Mouse (Mus musculus) myocyte (in vitro differentiated cells): Measurements from ENCODE around the gene Fmnl3.

ENCODE experiments used
- CEBPB ChIP-seq: IDR thresholded peaks from 2 replicates; pipeline ENCODE4 v1.6.1; 2011; ENCODE audit warnings: mild to moderate bottlenecking, moderate library complexity; ENCODE audit not compliant: poor library complexity, insufficient read depth, severe bottlenecking
- E2F4 ChIP-seq: IDR thresholded peaks from one replicate; pipeline ENCODE4 v1.6.1; 2011; ENCODE audit warnings: mild to moderate bottlenecking, control low read depth, moderate library complexity; ENCODE audit not compliant: insufficient read depth
- MYOD1 ChIP-seq, 3 experiments: IDR thresholded peaks; one replicate each; pipeline ENCODE4 v1.6.1; 2011; ENCODE audit warnings: control low read depth in 2 of 3, low read depth in 2 of 3, mild to moderate bottlenecking in 2 of 3, moderate library complexity in 1 of 3; ENCODE audit not compliant: insufficient read length in 2 of 3, control insufficient read depth in 1 of 3
- POLR2A ChIP-seq: IDR thresholded peaks from one replicate; pipeline ENCODE4 v1.6.1; 2011; ENCODE audit warnings: low read depth, mild to moderate bottlenecking, control low read depth, moderate library complexity; ENCODE audit not compliant: insufficient read length
- SRF ChIP-seq: IDR thresholded peaks from one replicate; pipeline ENCODE4 v1.6.1; 2011; ENCODE audit warnings: low read depth; ENCODE audit not compliant: control insufficient read depth, insufficient read length
- TCF12 ChIP-seq: IDR thresholded peaks from one replicate; pipeline ENCODE4 v1.6.1; 2011; ENCODE audit warnings: mild to moderate bottlenecking, control low read depth; ENCODE audit not compliant: poor library complexity, insufficient read depth, severe bottlenecking
- USF1 ChIP-seq: IDR thresholded peaks from one replicate; pipeline ENCODE4 v1.6.1; 2011; ENCODE audit warnings: low read depth, mild to moderate bottlenecking, control low read depth, moderate library complexity

GRCm38 (mm10) chr15:99294287-99294686 is 76.0 kb downstream of the Fmnl3 start:
- TF ChIP-seq USF1 (no peak), E2F4 (no peak), CEBPB (no peak), POLR2A (no peak), SRF (no peak), MYOD1 (IDR thresholded peaks at IDR 0.05; ENCODE audit: control insufficient read depth in 1 of 3, insufficient read length in 2 of 3, low read depth in 2 of 3) (no peak), TCF12 (no peak)
